Comparison of ENCODE assay signal across 30 mouse cellular contexts in genomic region chr1:106742980-106743379, GRCm38 (mm10).
"Had no signal": no experiment of that assay in that cellular context is flagged by ENCODE, and none has a peak within 500 bp of the region (broad histone marks: within the 10 kb centered on the region; RNA-seq: fewer than 3 reads in every experiment).

No protein-coding gene starts in this region.

- H3K4me1 ChIP-seq: limb, embryonic 12.5 days; limb, embryonic 13.5 days; limb, embryonic 15.5 days; liver, embryonic 12.5 days; liver, embryonic 13.5 days; liver, embryonic 15.5 days; lung, embryonic 15.5 days; megakaryocyte, embryonic 14.5 days; midbrain, embryonic 10.5 days; midbrain, embryonic 12.5 days; midbrain, embryonic 13.5 days; midbrain, embryonic 15.5 days; neural tube, embryonic 12.5 days had no signal

- H3K9me3 ChIP-seq: limb, embryonic 10.5 days; limb, embryonic 12.5 days; limb, embryonic 13.5 days; limb, embryonic 15.5 days; liver, embryonic 12.5 days; liver, embryonic 13.5 days; liver, embryonic 15.5 days; lung, embryonic 15.5 days; megakaryocyte, embryonic 14.5 days; midbrain, embryonic 10.5 days; midbrain, embryonic 12.5 days; midbrain, embryonic 13.5 days; midbrain, embryonic 15.5 days; neural tube, embryonic 12.5 days had no signal

- H3K9ac ChIP-seq: limb, embryonic 12.5 days; limb, embryonic 13.5 days; limb, embryonic 15.5 days; liver, embryonic 12.5 days; liver, embryonic 13.5 days; liver, embryonic 14.5 days; liver, embryonic 15.5 days; liver, postnatal 0 days; lung, embryonic 14.5 days; lung, embryonic 15.5 days; midbrain, embryonic 12.5 days; midbrain, embryonic 13.5 days; midbrain, embryonic 15.5 days; neural tube, embryonic 12.5 days had no signal

- H3K4me2 ChIP-seq: limb, embryonic 12.5 days; limb, embryonic 13.5 days; limb, embryonic 15.5 days; liver, embryonic 11.5 days; liver, embryonic 12.5 days; liver, embryonic 13.5 days; liver, embryonic 15.5 days; lung, embryonic 14.5 days; lung, embryonic 15.5 days; midbrain, embryonic 11.5 days; midbrain, embryonic 12.5 days; midbrain, embryonic 13.5 days; midbrain, embryonic 15.5 days; neural tube, embryonic 12.5 days had no signal

- DNase-seq: left cerebral cortex, postnatal 4 days; liver; liver, embryonic 13.5 days; liver, postnatal 0 days; lung, adult 18-20 months; lung, adult 2 months; lung, embryonic 14.5 days; lung, postnatal 10 days; lung, postnatal 14 days; lung, postnatal 36 days; lung, postnatal 4 days; midbrain, embryonic 14.5 days had no signal

- H3K27ac ChIP-seq: limb, embryonic 10.5 days; limb, embryonic 12.5 days; limb, embryonic 13.5 days; limb, embryonic 15.5 days; liver, embryonic 12.5 days; liver, embryonic 13.5 days; liver, embryonic 14.5 days; liver, embryonic 15.5 days; lung, embryonic 15.5 days; macrophage; midbrain, embryonic 10.5 days; midbrain, embryonic 12.5 days; midbrain, embryonic 13.5 days; midbrain, embryonic 15.5 days; neural tube, embryonic 12.5 days had no signal

- H3K4me3 ChIP-seq: limb, embryonic 10.5 days; limb, embryonic 12.5 days; limb, embryonic 13.5 days; limb, embryonic 15.5 days; liver, embryonic 12.5 days; liver, embryonic 13.5 days; liver, embryonic 15.5 days; lung, embryonic 15.5 days; megakaryocyte, embryonic 14.5 days; midbrain, embryonic 10.5 days; midbrain, embryonic 12.5 days; midbrain, embryonic 13.5 days; midbrain, embryonic 15.5 days; myocyte; neural tube, embryonic 12.5 days had no signal

- H3K27me3 ChIP-seq: limb, embryonic 12.5 days; limb, embryonic 13.5 days; limb, embryonic 15.5 days; liver, embryonic 12.5 days; liver, embryonic 13.5 days; liver, embryonic 15.5 days; lung, embryonic 15.5 days; megakaryocyte, embryonic 14.5 days; midbrain, embryonic 12.5 days; midbrain, embryonic 13.5 days; midbrain, embryonic 15.5 days; neural tube, embryonic 12.5 days had no signal
